Mouse (Mus musculus) right cerebral cortex, adult 18-20 months (tissue): Measurements from ENCODE around the gene Nrxn1.
"Not testable (repeated sequence)": the region's sequence is repeated elsewhere in the genome, so short reads cannot be mapped to it uniquely, and the experiment has no call there.

Experiments
- DNase-seq: peaks from one replicate; pipeline ENCODE4 v3.0.0; 2022; ENCODE audit warnings: mixed read lengths

Gene Nrxn1

GRCm38 (mm10) chr17:90238964-90239363 lies 853.9 kb downstream of the Nrxn1 start:
- no peak for DNase-seq

- no peak for DNase-seq
Measured at GRCm38 (mm10) chr17:90238517-90238916, 854.4 kb downstream of the Nrxn1 start.

DNA sequence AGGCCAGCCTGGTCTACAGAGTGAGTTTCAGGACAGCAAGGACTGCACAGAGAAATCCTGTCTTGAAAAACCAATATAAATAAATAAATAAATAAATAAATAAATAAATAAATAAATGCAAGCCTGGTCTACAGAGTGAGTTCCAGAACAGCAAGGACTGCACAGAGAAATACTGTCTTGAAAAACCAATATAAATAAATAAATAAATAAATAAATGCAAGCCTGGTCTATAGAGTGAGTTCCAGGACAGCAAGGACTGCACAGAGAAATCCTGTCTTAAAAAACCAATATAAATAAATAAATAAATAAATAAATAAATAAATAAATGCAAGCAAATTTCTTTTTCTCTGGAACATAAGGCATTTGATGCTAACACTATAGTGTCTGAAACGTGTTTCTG lies 857.2 kb downstream of the Nrxn1 start:
- DNase-seq = not testable (repeated sequence)

DNA sequence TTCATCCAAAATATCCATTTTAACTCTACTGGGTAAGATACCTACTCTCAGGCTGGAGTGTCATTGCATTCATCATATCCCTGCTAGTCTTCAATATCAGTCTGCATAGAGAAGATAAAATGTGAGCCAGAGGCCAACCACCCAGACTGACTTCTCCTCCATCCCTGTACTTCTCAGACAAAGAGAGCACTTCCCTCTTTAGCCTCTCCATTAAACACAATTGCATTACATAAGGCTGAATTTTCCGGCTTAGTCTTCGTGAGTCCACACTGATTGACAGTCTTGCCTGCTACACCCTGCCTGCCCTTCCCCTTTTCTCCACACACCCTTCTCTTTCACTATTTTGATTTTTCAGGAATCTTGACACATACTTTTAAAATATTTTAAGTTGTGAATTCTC lies 858.1 kb downstream of the Nrxn1 start:
- DNase-seq = no peak

GRCm38 (mm10) chr17:90208547-90208946 lies 884.3 kb downstream of the Nrxn1 start:
- DNase-seq = no peak

- no peak for DNase-seq
Measured at GRCm38 (mm10) chr17:90207617-90208016, 885.3 kb downstream of the Nrxn1 start.

- no peak for DNase-seq
Measured at GRCm38 (mm10) chr17:90203993-90204392, 888.9 kb downstream of the Nrxn1 start.

- DNase-seq = no peak
Measured at GRCm38 (mm10) chr17:90202785-90203184, 890.1 kb downstream of the Nrxn1 start.

- no peak for DNase-seq
Measured at GRCm38 (mm10) chr17:90196772-90197171, 896.1 kb downstream of the Nrxn1 start.

DNA sequence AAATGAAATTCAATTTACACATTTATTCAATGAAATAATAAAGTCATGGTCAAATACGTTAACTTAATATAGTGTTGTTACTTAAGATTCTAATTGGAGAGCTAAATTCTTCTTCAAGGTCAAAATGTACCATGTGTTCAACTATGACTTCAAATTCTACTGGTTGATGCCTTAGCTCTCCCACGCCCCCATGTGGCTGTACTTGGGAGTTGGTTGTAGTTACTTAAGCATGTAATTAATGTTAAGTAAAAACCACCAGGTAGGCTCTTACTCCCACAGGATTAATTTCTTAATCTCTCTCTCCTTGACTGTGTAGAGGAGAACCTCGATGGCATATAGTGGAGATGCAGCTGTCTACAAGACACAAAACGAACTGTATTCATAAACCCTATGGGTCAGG lies 951.3 kb downstream of the Nrxn1 start:
- DNase-seq = no peak

DNA sequence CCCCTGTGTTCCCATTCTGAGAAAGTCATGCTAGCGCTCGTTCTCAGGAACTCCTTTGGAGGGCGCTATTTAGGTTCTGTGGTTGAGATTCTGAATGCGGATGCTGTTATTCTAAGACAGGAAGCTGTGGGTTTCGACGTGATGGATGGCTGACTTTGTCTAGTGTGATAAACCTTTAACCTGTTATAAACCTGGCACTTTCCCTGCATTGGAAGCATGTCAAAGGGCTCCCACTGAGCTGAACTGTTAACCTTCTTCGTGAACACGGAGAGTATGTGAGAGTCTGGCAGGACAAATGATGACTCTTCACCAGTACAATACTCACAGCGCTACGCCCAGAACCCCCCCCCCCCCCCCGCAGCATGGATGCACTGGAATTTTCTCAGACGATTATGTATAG lies 962.0 kb downstream of the Nrxn1 start:
- no peak for DNase-seq

DNA sequence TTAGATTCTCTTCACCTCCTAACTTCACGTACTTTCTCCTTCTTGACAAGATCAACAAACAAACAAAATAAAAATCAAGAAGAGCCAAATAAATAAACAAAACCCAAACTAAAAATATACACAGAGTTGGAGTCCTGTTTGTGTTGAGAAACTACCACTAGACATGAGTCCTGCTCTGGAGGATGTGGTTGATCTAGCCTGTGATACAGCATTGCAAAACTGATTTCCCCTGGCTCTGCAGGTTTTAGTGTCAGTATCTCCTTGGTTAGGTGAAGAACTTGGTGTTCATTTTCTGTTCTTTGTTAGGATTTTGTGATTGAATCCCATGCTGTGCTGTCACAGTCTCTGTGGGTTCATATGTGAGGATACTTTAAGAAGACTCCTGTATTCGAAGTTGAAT lies 963.7 kb downstream of the Nrxn1 start:
- DNase-seq = no peak

DNA sequence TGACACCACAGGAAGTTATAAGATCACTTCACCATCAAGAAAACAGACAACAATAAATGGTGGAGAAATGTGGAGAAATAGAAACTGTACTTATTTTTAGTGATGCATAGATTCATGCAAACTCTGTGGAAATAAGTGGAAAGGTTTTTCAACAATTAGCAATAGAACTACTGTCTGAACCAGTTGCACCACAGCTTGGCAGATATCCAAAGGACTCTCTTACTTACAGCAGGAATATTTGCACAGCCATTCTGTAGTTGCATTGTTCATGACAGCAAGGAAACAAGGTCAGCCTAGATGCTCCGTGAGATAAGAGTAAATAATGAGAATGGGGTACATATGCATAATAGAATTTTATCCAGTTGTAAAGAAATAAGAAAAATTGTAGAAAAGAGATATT lies 965.3 kb downstream of the Nrxn1 start:
- DNase-seq = no peak

DNA sequence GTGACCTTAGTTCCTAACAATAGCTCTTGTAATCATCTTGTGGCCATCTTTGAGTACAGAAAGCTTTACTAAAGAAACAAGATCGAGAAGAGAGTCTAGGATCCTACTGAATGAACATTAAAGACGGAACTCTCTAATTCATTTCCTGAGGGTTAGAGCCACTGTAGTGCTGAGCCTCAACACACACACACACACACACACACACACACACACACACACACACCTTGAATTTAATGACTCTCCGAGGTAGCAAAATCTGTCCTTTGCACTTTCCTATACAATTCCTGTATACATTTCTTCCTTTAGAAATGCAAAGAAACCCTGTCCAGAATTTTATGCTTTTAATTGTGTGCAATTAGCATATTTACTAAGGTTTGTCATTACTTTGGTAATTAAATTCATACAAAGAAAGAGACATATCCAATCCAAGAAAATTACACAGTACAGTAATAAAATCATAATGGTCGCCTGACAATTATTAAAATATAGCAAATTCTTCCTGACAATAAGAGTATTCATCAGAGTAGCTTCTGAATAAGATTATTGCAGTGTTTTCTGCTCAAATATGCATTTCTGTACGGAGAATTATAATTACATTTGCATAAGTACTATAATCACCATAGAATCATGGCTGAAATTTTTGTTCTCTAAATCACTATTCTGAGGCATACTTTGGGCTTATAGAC lies 969.9 kb downstream of the Nrxn1 start:
- no peak for DNase-seq

GRCm38 (mm10) chr17:90116241-90116640 lies 976.6 kb downstream of the Nrxn1 start:
- DNase-seq = no peak

GRCm38 (mm10) chr17:90094999-90095398 lies 997.9 kb downstream of the Nrxn1 start:
- peak; percentile 63 for DNase-seq

DNA sequence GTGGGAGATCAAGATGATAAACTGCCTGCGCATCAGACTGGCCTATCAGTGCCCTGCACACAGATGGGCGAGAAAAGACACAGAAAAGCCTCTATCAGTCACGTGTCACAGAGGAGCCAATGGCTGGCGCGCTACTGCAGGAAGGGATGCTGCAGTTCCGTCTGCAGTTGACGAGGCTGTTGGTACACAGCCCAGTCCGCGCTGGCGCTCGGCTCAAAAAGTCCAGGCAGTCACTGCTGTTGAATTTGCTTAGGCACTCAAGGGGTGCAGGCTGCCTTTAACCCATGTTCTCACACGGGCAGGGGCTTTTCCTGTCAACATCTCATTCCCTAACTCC lies 1004.6 kb downstream of the Nrxn1 start:
- DNase-seq = peak; percentile 95

DNA sequence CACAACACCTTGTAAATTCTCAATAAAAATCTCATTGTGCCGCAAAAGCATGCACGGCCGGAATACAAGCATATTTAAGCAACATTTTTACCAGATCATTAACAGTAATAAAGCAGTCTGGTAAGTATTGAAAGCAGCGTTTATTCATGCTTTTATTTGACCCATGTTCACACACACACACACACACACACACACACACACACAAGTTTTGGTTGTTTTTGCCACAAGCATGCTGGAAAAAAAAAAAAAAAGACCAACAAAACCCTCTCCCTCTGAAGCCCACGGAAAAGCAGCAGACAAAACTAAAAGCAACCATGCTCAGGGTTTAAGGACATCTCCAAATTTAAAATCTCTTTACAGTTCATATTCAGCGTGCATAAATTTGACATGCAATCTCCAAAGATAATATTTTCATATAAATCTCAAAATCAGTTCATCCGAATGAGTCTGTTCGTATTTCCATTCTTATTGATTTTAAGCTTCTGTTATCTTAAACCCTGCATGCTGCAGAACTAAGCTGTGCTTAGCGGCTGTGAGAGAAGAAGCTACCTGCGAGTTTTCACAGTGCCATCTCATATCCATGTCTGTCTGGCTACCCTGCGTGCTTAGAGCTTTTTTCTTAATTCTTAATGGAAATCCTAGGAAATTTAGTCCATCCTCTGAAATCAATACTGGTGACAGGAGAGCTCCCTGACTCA lies 1005.1 kb downstream of the Nrxn1 start:
- no peak for DNase-seq

- peak; percentile 70 for DNase-seq
Measured at GRCm38 (mm10) chr17:90086826-90087225, 1006.0 kb downstream of the Nrxn1 start.

DNA sequence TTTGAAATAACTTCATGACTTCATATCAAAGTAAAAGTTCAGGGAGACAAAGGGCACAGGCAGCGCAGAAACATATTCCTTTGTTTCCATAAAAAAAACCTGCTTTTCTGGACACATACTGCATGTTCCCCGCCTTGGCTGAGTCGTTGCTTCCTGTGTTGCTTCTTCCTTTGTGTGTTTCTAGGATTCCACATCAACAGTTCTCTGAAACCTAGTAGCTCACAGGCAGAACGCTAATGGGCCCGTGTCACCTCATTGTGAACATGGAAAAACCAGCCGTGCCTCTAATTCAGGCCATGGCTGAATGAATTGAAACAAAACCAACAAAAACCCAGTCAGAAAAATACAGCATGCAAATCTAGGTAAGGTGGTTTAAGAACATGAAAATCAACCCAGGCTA lies 1013.9 kb downstream of the Nrxn1 start:
- DNase-seq = no peak

- DNase-seq = no peak
Measured at GRCm38 (mm10) chr17:90078488-90078887, 1014.4 kb downstream of the Nrxn1 start.

GRCm38 (mm10) chr17:90062866-90063265 lies 1030.0 kb downstream of the Nrxn1 start:
- no peak for DNase-seq

GRCm38 (mm10) chr17:90060872-90061271 lies 1032.0 kb downstream of the Nrxn1 start:
- peak; percentile 16 for DNase-seq

- no peak for DNase-seq
Measured at GRCm38 (mm10) chr17:90060168-90060567, 1032.7 kb downstream of the Nrxn1 start.
